ENCODE assay signal across 8 mouse cellular contexts in the genomic region with DNA sequence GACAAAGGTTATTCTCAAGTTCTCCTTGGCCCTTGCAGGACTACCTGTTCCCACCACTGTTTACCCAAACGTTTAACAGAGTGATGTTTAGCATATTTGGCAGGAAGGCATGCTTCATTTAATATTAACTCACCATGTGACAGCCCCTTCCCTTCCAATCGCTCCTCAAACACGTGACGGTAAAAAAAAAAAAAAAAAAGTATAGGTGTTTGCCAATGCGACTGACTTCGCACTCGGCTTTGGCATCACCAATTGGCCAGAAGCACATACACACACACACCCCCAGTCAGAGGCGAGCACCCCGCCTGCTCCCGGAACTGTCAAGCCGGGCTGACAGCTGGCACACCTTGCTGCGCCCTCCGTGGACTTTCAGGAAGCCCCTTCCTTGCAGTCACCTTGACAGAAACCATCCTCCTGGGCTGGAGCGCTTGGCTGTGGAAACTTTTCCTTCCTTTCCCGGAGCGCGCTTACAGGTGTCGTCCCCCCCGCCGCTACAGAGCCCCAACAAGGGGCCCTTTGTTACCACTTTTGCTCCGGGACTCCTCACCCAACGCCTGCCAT. TPM values are rescaled to one million over a fixed set of nuclear protein-coding genes. Genes with fewer than 3 reads are reported as not detected.
DNase-seq lines count a peak whose midpoint lies in the region; ATAC-seq and TF ChIP-seq lines count a peak whose summit lies in the region.

No protein-coding gene starts in this region.

- no peak; the same call in 1 of the 2 replicates for TF ChIP-seq EP300 in lung, postnatal 0 days (IDR thresholded peaks at IDR 0.05)

- H3K9me3 ChIP-seq in erythroblast, embryonic 14.5 days (ENCODE audit: control insufficient read depth, low read length) = no peaks in the 10 kb centered on the region
- no peaks in the 10 kb centered on the region for H3K9me3 ChIP-seq in lung, postnatal 0 days (ENCODE audit: low read length)

- TF ChIP-seq POLR2A in olfactory bulb, adult 2 months (IDR thresholded peaks at IDR 0.05; ENCODE audit: insufficient read depth, low read depth, low read length) = no peak

- ATAC-seq in erythroblast, adult 5-6 weeks (replicated peaks; ENCODE audit: low FRiP score, poor library complexity, severe bottlenecking) = no peak
- peak; percentile 18 for ATAC-seq in lung, postnatal 0 days

- no peak for TF ChIP-seq CTCF in lung, postnatal 0 days (IDR thresholded peaks at IDR 0.05)
- no peak for TF ChIP-seq CTCF in olfactory bulb, adult 2 months (IDR thresholded peaks at IDR 0.05; ENCODE audit: insufficient read depth, low read depth, low read length)

- peak overlapping the region; percentile 58 for H3K9ac ChIP-seq in lung, postnatal 0 days (replicated peaks; ENCODE audit: low read depth)

- DNase-seq in adrenal gland, postnatal 4 days (ENCODE audit: low spot score in 2 of 2) = peak; percentile 12 to 13
- DNase-seq in heart, adult 9 months (ENCODE audit: low spot score in 2 of 2) = peak; percentile 45 to 58
- DNase-seq in kidney, adult 8-10 months = peak; percentile 86 to 93
- peak; percentile 83 for DNase-seq in lung, postnatal 0 days (ENCODE audit: low spot score)
- no peak for DNase-seq in Muller cell, postnatal 12 days (ENCODE audit: inconsistent ontology term)

- H3K4me2 ChIP-seq in lung, postnatal 0 days (replicated peaks; ENCODE audit: low read depth, low read length) = peak overlapping the region; percentile 94

- H3K4me1 ChIP-seq in erythroblast, embryonic 14.5 days (ENCODE audit: control insufficient read depth) = peaks cover 1% of the 10 kb centered on the region; the same call in 1 of the 2 replicates
- no peaks in the 10 kb centered on the region for H3K4me1 ChIP-seq in lung, postnatal 0 days (ENCODE audit: insufficient read depth, low read depth, low read length)
- peaks cover 4% of the 10 kb centered on the region; the same call in 1 of the 2 replicates for H3K4me1 ChIP-seq in olfactory bulb, adult 2 months (ENCODE audit: control insufficient read depth, insufficient read depth, low read length)

- H3K4me3 ChIP-seq in erythroblast, embryonic 14.5 days (replicated peaks) = peak overlapping the region; percentile 55
- H3K4me3 ChIP-seq in lung, postnatal 0 days (ENCODE audit: low read depth, low read length) = peak overlapping the region; percentile 78
- peak overlapping the region; percentile 63 for H3K4me3 ChIP-seq in olfactory bulb, adult 2 months (ENCODE audit: insufficient read depth, low read depth, low read length)

- 1% methylated on average over 22 of the region's 22 CpGs for WGBS in lung, postnatal 0 days
- WGBS in olfactory bulb, adult 2 months = 5% methylated on average over 22 of the region's 22 CpGs

- no peaks in the 10 kb centered on the region for H3K36me3 ChIP-seq in erythroblast, embryonic 14.5 days (ENCODE audit: control insufficient read depth)
- H3K36me3 ChIP-seq in lung, postnatal 0 days (ENCODE audit: insufficient read depth, low read length) = no peaks in the 10 kb centered on the region

- H3K27ac ChIP-seq in lung, postnatal 0 days (ENCODE audit: low read length) = peak overlapping the region; percentile 93
- no peak overlapping the region for H3K27ac ChIP-seq in olfactory bulb, adult 2 months (ENCODE audit: insufficient read depth, low read depth, low read length)

- peaks cover 34% of the 10 kb centered on the region for H3K27me3 ChIP-seq in erythroblast, embryonic 14.5 days (ENCODE audit: control insufficient read depth)
- no peaks in the 10 kb centered on the region for H3K27me3 ChIP-seq in lung, postnatal 0 days (replicated peaks; ENCODE audit: insufficient read depth, low read length)

RNA-seq across cellular contexts. Expression of a gene that starts 1.5 kb away (rescaled TPM):
- not detected in 2 replicates for polyA plus RNA-seq in erythroblast, embryonic 14.5 days (2012)
- total RNA-seq in erythroblast, adult 5-6 weeks (2015; ENCODE audit: low replicate concordance) = 1.0 and 1.3 TPM in 2 replicates
- 0.26 and 0.42 TPM in 2 replicates for total RNA-seq in erythroblast, adult 5-6 weeks (2017; ENCODE audit: low replicate concordance)
- total RNA-seq in adrenal gland, postnatal 4 days (2021) = 100 to 1,000 TPM; 148 to 149 TPM
- 8.8 and 9.4 TPM in 2 replicates for polyA plus RNA-seq in lung, postnatal 0 days (2015; fragmentation: Nextera tagmentation; extraction: Ambion mirVana)
- polyA plus RNA-seq in olfactory bulb, adult 2 months (2012; ENCODE audit: insufficient read depth, insufficient read length, low replicate concordance, missing spikeins) = not detected in 2 replicates
